Mouse (Mus musculus) heart, postnatal 0 days (tissue): ENCODE measurements around the gene Rgs6.

ENCODE experiments used
- CTCF ChIP-seq: IDR thresholded peaks from 2 replicates; pipeline ENCODE4 v1.5.1; 2016; ENCODE audit warnings: antibody characterized with exemption, control low read depth, low read depth
- EP300 ChIP-seq: IDR thresholded peaks from 2 replicates; pipeline ENCODE4 v1.6.1; 2016; ENCODE audit warnings: antibody characterized with exemption, low read depth

- TF ChIP-seq CTCF (no peak), EP300 (no peak)
Measured at GRCm38 (mm10) chr12:82700241-82700640, 112.1 kb downstream of the Rgs6 start.
